Mouse (Mus musculus) thymus, adult 2 months (tissue): ENCODE measurements around the gene Adnp. TPM values are rescaled to one million over a fixed set of nuclear protein-coding genes. Genes with fewer than 3 reads are reported as not detected.

Experiments used
- DNase-seq: peaks from one replicate; pipeline ENCODE4 v3.0.0; 2021
- H3K27ac ChIP-seq: fragments of 200-500 bp; 2 replicates; pipeline ENCODE4 v1.5.1; 2012; ENCODE audit warnings: low read length, control low read depth; ENCODE audit not compliant: control insufficient read depth, insufficient read depth
- H3K27me3 ChIP-seq: fragments of 200-500 bp; 2 replicates; pipeline ENCODE4 v1.6.1; 2012; ENCODE audit warnings: mild to moderate bottlenecking, low read length, moderate library complexity, mixed read lengths; ENCODE audit not compliant: control insufficient read depth, insufficient read depth
- H3K36me3 ChIP-seq: fragments of 200-500 bp; 2 replicates; pipeline ENCODE4 v1.6.1; 2012; ENCODE audit warnings: mild to moderate bottlenecking, low read length, moderate library complexity; ENCODE audit not compliant: control insufficient read depth, insufficient read depth
- H3K4me1 ChIP-seq: fragments of 200-500 bp; replicated peaks from 2 replicates; pipeline ENCODE4 v1.6.1; 2012; ENCODE audit warnings: low read length; ENCODE audit not compliant: control insufficient read depth, insufficient read depth
- H3K4me3 ChIP-seq: fragments of 200-500 bp; 2 replicates; pipeline ENCODE4 v1.5.1; 2012; ENCODE audit warnings: mild to moderate bottlenecking, low read length, control low read depth, moderate library complexity; ENCODE audit not compliant: control insufficient read depth, insufficient read depth
- CTCF ChIP-seq: fragments of 200-500 bp; IDR thresholded peaks from 2 replicates; pipeline ENCODE4 v1.5.1; 2012; ENCODE audit warnings: mild to moderate bottlenecking, control low read depth, low read length, moderate library complexity, borderline replicate concordance; ENCODE audit not compliant: control insufficient read depth, poor library complexity, insufficient read depth; ENCODE audit errors: extremely low read depth
- POLR2A ChIP-seq: fragments of 200-500 bp; IDR thresholded peaks from 2 replicates; pipeline ENCODE4 v1.6.1; 2012; ENCODE audit warnings: mild to moderate bottlenecking, low read length, control low read depth, moderate library complexity; ENCODE audit not compliant: control insufficient read depth, poor library complexity, insufficient read depth; ENCODE audit errors: extremely low read depth
- WGBS: fragments of 180-500 bp; shearing (Covaris S2); methylation state at CpG from one replicate; pipeline ENCODE4 v1.1.7; 2018; 5-methylcytosine and 5-hydroxymethylcytosine counted together
- polyA plus RNA-seq: library from polyadenylated mRNA; depleted of rRNA; stranded (reverse); fragments of >200 nt; gene quantifications from 2 replicates; pipeline ENCODE4 v1.2.3, GENCODE M21; 2012

Gene Adnp
- polyA plus RNA-seq, 1 experiment: 36.0 TPM

DNA sequence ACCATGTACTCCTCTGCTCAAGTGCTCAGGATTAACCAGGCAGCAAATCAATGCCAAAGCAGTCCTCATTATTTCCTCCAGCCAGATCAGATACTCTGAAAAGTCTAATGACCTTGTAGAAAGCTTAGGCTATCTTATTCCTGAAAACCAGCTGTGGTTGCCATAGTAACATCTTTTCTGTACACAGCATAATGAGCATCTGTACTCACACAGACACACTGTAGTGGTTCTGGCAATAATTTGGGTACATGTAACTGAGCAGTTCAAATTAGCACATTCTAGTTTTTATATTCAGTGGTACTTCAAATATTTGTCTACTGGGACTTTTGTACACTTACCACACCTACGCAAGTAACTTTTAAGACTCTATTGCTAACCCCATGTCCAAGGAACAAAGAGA, 8.5 kb downstream of the Adnp start:
- H3K27me3 ChIP-seq: no peaks in the 10 kb centered on the region
- WGBS: 98% methylated on average over 1 of the region's 1 CpGs
- TF ChIP-seq POLR2A (no peak), CTCF (no peak)
- H3K36me3 ChIP-seq: peaks cover 10% of the 10 kb centered on the region
- H3K4me3 ChIP-seq: no peak overlapping the region
- peaks cover 7% of the 10 kb centered on the region; the same call in 1 of the 2 replicates for H3K4me1 ChIP-seq
- DNase-seq: no peak
- H3K27ac ChIP-seq: no peak overlapping the region

GRCm38 (mm10) chr2:168195721-168196120, 11.2 kb downstream of the Adnp start:
- H3K36me3 ChIP-seq: peaks cover 10% of the 10 kb centered on the region
- no peaks in the 10 kb centered on the region for H3K27me3 ChIP-seq
- WGBS: 90% methylated on average over 2 of the region's 2 CpGs
- H3K4me3 ChIP-seq: no peak overlapping the region
- no peak for DNase-seq
- H3K27ac ChIP-seq: no peak overlapping the region
- no peak for TF ChIP-seq POLR2A
- TF ChIP-seq CTCF: no peak
- H3K4me1 ChIP-seq: peaks cover 10% of the 10 kb centered on the region; the same call in 1 of the 2 replicates

DNA sequence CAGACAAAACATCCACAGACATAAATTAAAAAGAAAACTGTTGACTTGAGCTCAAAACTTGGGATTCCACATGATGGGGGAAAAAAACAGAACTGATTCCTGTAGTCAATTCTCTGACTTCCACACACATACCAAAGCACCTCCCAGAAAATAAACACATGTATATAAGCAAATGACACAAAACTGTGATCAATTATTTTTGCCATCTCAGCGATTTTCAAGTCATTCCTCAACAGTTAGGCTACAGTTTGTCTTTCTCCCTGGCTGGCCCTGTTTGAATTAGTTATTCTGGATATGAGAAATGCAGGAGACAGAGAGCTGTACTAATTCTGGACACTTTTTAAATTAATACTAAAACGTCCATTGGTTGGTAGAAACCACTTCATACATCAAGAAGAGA, 13.2 kb downstream of the Adnp start:
- Histone ChIP-seq H3K36me3 (peaks cover 10% of the 10 kb centered on the region), H3K27me3 (no peaks in the 10 kb centered on the region), H3K4me1 (0 out of 2 replicates have a peak, but pooled peaks cover 4% of the 10 kb centered on the region), H3K4me3 (no peak overlapping the region), H3K27ac (no peak overlapping the region)
- DNase-seq: no peak
- no peak for TF ChIP-seq CTCF
- no peak for TF ChIP-seq POLR2A
- WGBS: 65% methylated on average over 2 of the region's 2 CpGs

DNA sequence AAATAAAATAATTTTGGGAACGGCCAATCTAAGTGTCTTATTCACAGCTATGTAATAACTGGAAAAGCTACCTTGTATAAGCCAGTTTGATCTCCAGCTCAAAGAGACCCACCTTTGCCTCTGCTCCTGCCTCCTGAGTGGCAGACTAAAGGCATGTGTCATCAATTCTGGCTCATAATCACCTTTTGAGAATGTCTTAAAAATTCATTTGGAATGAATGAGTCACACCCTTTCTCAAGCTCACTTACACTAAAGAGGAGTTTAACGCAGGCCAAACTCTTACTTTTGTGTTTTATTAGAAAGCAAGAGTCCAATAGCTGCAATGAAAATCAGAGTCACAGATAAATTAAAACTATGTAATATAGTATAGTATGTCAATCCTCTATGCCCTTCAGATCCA, 15.1 kb downstream of the Adnp start:
- no peak overlapping the region for H3K4me3 ChIP-seq
- H3K4me1 ChIP-seq: 0 out of 2 replicates have a peak, but pooled peaks cover 4% of the 10 kb centered on the region
- H3K36me3 ChIP-seq: peaks cover 16% of the 10 kb centered on the region
- WGBS: 92% methylated on average over 2 of the region's 2 CpGs
- no peak overlapping the region for H3K27ac ChIP-seq
- DNase-seq: no peak
- no peaks in the 10 kb centered on the region for H3K27me3 ChIP-seq
- no peak for TF ChIP-seq CTCF
- TF ChIP-seq POLR2A: no peak

GRCm38 (mm10) chr2:168175946-168176345, 31.0 kb downstream of the Adnp start:
- DNase-seq: no peak
- Histone ChIP-seq H3K27me3 (no peaks in the 10 kb centered on the region), H3K36me3 (no peaks in the 10 kb centered on the region), H3K4me1 (peaks cover 3% of the 10 kb centered on the region; the same call in 1 of the 2 replicates), H3K27ac (no peak overlapping the region), H3K4me3 (no peak overlapping the region)
- TF ChIP-seq CTCF (no peak), POLR2A (no peak)
- 94% methylated on average over 7 of the region's 7 CpGs for WGBS

GRCm38 (mm10) chr2:168170167-168170685, 36.7 kb downstream of the Adnp start:
- no peak for TF ChIP-seq CTCF
- no peak for TF ChIP-seq POLR2A
- 2% methylated on average over 13 of the region's 13 CpGs for WGBS
- H3K4me3 ChIP-seq: peak overlapping the region; percentile 17; the same call in 1 of the 2 replicates
- no peaks in the 10 kb centered on the region for H3K36me3 ChIP-seq
- H3K27ac ChIP-seq: no peak overlapping the region
- H3K4me1 ChIP-seq: peaks cover 12% of the 10 kb centered on the region
- H3K27me3 ChIP-seq: no peaks in the 10 kb centered on the region
- DNase-seq: peak; percentile 22

DNA sequence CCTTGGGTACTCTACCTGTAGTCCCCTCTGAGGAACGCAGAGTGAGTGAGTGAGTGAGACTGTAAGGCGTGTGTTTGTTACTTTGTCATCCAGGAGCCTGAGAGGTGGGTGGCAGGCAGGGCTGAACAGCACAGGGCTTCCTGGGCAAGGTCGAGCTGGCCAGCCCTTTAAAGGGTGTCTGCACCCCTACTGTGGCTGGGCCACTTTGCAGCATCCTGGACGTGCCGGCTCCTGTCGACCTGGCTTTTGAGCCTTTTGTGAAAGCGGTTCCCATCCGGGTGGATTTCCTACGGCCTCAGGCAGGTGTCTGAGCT, 37.2 kb downstream of the Adnp start:
- TF ChIP-seq POLR2A: no peak
- no peak for TF ChIP-seq CTCF
- 9% methylated on average over 9 of the region's 9 CpGs for WGBS
- Histone ChIP-seq H3K27ac (no peak overlapping the region), H3K36me3 (no peaks in the 10 kb centered on the region), H3K4me1 (peaks cover 12% of the 10 kb centered on the region), H3K27me3 (no peaks in the 10 kb centered on the region), H3K4me3 (0 out of 2 replicates have a peak overlapping the region, but pooled peaks have one; percentile 14)
- no peak for DNase-seq
